Mouse (Mus musculus) granulocyte monocyte progenitor cell, adult 5-6 weeks (primary cell): ENCODE results near the gene Dgkb. TPM values are rescaled to one million over a fixed set of nuclear protein-coding genes. Genes with fewer than 3 reads are reported as not detected.

Experiments used
- ATAC-seq: replicated peaks from 2 replicates; pipeline ENCODE4 v1.8.0; 2016; ENCODE audit warnings: mild to moderate bottlenecking, moderate TSS enrichment, inconsistent platforms; ENCODE audit not compliant: poor library complexity, severe bottlenecking
- total RNA-seq, 2 experiments: library from RNA; stranded (forward) in 1 of 2; stranded (reverse) in 1 of 2; fragments of 200-712, 200-1000 nt in 1 of 2; fragments of >200 nt in 1 of 2; fragmentation: Nextera tagmentation in 1 of 2; gene quantifications; 2 replicates each; pipeline ENCODE4 v1.2.3; 2014 to 2017

Dgkb gene
- total RNA-seq, 2 experiments from 2014 or later = not detected

DNA sequence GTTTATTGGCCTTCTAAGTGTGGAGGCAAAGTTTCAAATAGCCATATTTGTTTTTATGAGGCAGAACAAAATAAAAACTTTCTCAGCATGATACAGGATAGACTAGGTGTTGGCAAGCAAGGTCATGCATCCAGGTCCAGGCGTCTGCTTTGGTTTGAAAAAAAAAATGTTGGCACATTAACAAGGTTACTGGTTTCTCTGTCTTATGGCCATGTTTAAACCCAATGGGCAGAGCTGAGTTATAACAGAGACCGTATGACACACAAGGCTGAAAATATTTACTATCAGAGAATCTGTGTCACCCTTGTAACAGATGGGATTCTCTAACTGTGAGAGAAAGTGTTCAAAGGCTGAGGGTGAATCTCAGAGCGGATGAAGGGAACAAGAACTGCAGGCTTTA, 535.0 kb downstream of the Dgkb start:
- no peak for ATAC-seq

DNA sequence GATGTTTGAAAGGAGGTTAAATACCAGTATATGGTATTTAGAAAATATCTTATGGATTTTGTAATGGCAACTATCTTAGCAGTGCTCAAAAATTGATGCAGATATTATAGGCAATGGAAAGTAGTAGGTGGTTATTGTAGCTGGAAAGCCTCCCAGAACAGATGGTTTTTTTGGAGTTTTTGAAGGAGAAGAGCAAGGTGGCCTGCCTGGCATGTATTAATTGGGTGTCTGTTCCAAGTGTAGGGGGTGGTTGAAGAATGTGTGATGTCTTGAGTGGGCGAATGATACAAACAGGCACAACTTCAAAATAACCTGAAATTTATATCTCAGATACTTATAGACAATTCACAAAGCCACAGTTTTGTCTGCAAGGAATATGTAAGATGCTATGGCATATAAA, 538.9 kb downstream of the Dgkb start:
- no peak for ATAC-seq

DNA sequence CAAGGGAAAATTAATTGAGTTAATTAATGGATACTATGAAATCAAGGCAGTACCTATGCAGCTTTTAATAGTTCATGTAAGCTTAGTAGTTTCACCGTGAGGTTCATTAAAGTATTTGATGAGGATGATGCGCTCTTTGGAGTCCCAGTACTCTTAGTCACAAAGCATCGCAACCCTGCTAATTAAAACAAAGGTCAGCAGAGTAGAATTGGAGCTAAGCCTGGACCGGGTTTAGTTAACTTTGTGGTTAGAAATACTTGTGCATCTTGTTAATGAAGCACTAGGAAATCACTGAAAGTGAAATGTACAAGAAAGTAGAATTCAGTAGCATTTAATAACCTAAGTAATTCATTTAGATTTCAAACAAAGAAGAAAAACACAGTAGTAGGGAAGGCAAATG, 544.0 kb downstream of the Dgkb start:
- no peak for ATAC-seq

DNA sequence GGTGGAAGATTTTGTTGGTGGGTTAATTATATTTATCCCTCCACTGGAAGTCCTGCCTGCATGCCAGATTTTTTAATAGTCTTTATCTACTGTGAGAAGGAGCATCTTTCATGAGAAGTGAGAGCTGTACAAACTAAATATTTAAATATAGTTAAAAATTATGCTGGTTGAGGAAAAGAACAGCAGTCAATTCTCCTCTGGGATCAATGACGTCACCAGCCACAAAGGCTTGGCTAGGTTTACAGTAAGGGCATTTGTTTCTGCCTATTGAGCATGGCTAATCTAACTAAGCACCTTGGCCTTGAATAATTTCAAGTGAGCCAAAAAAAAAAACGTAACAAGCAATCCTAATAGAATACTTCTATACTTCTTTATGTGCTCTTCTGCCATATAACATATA, 554.1 kb downstream of the Dgkb start:
- ATAC-seq = no peak

DNA sequence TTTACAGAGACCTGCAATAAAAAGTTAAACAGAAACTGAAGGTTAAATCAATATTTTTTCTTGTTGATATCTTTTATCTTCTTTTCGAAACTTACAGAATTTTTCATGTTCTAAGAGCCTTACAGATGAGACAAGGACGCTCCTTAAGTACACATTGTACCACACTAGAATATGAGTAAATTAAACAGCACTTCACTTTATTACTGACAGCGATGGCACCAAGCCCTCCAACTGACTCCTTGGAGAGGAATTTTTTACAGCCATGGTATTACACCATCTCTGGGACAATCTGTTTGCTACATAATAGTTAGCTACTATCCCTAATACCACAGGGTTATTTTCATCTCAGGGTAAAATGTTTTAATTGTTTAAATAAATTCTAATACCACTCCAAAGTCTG, 556.6 kb downstream of the Dgkb start:
- ATAC-seq = no peak

DNA sequence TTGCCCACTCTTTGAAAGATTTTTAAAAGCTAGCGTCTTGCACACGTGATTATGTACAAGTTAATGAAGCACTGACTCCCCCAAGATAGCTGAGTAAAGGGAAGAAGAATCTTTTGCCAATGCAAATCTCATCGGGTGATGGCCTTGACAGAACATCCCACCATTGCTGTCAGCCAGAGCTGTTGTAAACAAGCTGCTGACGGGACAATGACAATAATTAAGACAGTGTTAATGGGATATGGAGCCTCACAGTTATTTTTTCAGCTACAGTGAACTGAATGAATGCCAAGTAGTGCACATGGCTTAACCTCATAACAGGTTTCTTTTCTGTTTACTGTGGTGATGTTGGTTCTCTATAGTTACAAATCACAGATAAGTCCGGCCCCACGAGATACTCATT, 568.4 kb downstream of the Dgkb start:
- ATAC-seq = no peak

DNA sequence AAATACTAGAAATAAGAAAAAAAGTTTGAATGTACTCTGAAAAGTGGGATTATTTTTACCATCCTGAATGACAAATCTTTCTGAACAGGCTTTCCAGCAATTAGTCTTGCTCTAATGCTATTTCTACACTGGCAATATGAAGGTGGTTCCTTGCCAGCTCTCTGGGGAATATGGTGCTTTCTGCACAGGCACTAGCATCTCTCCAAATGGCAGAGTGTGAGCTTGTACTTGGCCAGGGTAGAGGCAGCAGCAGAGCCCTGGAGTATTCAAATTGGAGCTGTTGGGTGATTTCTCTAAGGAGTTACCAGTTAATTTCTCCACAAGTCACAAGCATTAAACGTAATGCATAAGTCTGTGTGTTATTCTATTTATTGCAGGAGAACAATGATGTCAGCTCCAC, 569.5 kb downstream of the Dgkb start:
- ATAC-seq = no peak

DNA sequence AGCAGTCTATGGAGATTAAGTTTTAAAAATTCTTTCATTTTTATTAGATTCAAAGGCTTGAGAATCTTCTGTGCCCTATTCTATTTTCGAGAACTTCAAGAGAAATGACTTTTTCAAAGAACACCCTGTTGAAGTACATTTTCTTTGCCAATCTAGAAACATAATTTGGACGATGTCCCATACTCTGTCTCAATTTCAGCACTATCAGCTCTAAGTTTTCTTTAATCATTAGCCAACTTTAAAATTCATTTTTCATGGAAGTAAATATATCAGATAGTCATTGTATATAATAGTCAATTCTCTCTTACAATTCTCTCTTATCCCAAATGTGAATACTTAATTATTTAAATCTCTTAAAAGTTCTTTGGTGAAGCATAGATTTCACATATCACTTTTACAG, 570.1 kb downstream of the Dgkb start:
- ATAC-seq = no peak

DNA sequence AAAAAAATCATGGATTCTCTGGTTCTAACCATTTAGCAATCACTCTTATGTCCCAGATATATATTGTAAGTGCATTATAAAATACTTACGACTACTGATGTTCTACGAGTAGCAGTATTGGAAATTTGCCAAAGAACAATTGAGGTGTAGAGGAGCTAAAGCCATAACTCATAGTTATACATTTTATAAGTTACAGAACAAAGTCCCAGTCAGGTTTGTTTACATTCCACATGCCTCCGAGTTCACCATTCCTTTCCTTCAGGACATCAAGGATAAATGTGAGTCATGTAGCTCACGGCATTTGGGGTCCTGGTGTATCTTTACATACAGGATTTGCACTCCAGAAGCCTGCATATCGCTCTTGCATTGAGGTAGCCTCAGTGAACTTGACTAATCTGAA, 570.7 kb downstream of the Dgkb start:
- no peak for ATAC-seq

DNA sequence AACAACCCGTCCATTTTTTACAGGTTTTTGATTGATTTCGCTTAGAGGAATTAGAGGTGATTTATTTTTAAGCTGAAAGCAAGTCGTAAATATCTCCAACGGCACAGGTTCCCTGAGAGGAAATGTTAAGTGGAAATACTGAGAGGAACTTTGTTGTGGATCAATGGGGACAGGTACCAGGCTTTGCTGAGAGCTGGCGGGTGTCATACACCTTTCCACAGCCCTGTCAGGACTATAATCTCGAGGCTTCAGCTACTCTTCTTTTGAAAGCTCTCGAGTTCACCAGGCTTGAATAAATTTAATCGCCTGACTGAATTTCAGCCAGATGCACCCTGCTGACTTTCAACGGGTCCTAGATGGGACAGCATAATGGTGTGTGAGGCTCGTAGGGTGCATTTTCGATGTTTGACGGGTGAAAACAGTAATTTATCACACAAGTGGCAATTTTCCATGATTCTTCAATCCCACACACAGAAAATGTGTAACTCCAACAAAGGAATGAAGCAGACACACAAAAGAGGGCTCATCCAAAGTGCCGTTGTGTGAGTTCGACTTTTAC, 580.3 kb downstream of the Dgkb start:
- ATAC-seq = no peak

DNA sequence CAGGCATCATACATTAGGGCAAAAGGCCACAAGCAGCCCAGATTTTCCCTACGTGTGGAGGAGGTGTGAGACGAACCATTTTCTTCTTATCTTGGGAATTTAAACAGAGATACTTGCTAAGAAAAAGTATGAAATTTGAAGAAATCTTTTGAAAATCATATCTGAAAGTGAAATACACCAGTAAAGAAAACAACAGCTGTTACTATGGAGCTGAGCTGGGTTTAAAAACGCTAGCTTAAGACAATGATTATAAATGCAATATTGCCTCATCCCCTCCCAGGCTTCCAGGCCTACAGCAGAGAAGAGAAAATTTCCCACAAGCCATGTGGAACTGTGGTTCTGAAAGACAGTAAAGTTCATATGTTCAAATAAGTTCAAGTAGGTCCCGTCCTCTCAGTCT, 582.6 kb downstream of the Dgkb start:
- ATAC-seq = no peak

DNA sequence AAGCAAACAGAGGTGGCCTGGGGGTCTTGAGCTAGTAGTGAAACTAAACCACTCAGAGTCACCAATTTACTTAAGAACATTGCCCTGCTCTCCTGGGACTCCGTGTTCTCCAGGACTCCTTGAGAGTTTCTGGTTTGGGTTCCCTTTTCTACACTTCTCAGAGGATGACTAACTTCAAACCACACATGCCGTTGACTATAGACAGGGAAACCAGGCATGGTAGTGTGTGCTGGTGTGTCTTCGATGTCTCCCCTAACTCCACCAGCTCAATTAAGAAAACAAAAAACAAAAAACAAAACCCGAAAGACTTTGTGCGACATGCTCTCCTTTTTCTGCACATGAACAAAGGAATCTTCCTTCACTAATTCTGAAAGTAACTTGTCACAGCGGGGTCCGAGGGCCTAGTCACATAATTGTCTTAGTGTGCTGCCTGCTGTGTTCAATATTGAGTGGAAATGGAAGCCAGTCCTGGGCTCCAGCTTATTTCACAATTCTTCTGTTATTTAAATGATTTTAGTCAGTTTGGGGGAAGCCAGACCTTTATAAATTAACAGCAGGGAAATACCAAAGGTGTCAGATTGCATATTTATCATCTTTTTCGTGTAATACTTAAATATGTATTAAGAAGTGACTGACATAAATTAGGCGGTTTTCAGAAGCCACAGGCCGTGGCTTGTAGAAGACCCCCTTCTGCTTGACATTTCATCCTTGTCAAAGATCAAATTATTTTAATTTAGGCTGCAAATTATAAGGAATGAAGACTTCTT, 618.0 kb downstream of the Dgkb start:
- ATAC-seq = no peak

DNA sequence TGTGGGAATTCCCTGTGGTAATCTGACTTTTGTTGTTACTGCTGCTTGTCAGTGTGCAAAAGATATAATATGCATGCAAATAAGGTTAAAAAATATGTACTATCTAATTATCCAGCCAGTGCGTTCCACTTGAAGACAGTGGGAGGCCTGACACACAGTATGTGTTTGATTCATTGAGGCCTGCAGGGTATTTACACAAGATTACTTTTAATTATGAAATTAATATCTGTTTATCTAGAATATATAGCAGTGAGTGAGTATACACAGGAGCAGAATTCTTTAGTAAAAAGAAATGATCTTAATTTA, 618.6 kb downstream of the Dgkb start:
- ATAC-seq = no peak

DNA sequence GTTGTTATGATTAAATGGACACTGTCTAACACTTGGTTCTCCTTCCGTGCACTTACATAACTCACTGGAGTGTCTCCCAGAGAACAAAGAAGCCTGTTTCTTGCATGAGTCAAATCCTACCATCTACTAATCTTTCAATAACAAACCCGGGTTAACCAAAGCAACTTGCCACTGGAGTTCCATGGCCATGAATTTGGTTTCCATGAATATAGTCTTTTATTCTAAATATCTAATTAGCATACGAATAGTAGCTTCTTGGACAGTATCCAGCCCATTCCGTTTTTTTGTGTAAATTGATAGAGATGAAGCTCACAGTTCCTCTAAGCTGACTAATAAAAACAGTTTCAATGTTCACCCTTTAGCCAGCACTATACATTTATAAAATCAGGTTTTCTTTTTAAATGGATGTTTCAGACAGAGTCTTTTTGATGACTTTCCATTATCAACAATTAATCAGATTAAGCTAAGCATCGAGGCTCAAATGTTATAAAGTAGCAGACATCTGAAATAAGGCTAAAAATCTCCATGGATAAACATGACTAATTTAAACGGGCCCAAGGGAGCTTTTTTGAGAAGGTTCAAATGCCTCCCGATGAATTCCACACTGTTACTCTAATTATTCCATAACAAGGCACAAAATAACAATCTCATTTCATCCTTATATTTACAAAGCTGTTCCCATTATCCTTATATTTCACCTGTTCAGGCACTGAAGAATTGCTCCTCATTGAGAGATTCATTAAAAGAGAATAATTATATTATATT, 633.0 kb downstream of the Dgkb start:
- no peak for ATAC-seq

DNA sequence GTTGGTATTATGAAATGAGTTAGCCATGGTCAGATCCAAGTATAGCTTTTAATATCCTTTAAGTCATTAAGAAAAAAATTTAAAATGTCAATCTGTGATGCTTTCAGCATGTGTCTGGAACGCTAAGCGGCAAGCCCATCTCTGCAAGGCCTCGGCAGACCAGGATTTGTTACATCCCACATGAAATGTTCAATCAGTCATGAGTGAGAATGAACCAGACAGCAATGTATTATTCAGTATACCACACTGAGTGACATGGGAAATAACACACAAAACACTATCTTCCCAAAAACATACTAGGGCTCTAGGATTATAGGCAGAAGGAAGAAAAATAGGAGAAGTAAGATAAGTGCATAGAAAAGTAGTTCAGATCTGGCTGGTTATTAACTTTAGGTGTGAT, 634.2 kb downstream of the Dgkb start:
- ATAC-seq = no peak

DNA sequence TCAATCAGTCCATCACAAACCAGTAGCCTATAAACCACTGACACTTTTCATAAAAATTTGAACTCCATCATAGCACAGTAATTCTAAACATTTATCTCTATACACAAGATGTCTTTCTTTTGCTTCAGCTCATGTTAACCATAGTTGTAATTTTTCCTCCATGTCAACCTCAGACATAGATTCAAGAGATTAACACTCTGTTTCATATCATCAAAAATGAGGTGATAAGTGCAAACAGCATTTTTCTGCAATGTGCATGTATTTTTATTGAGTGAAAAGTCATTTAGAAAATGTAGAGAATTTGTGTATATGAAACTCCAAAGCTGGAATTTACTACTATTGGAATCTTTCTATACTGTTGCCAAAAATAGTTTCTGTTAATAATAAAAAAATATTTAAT, 650.7 kb downstream of the Dgkb start:
- no peak for ATAC-seq

DNA sequence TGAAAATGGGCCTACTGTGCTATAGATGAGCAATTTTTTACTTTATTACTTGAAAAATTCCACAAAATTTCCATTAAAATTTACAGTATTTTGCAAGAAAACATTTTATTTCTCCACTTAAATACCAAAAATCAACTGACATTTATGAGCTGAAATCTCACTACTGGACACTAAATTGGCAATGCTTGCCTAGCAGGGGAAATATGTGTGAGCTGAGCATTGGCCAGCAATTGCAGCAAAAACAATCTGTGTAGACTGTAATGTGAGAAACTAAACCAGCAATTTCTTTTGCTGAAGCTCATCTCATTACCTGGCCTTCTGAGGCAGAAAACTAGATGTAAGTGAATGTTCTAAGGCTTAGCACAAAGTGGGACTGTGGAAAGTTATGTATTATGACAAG, 651.1 kb downstream of the Dgkb start:
- no peak for ATAC-seq

DNA sequence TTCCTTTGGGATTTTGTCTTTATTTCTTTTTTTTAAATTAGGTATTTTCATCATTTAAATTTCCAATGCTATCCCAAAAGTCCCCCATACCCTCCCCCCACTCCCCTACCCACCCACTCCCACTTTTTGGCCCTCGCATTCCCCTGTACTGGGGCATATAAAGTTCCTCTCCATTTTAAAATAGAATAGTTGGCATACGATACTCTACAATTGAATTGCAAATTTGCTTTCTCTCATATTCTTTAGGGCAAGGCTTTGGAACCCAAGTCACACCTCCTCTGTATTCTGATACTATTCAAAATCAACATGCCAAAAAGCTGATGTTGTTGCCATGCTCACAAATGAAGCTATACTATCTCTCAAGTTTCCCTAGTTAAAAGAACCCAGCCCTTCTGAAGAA, 679.7 kb downstream of the Dgkb start:
- ATAC-seq = no peak

DNA sequence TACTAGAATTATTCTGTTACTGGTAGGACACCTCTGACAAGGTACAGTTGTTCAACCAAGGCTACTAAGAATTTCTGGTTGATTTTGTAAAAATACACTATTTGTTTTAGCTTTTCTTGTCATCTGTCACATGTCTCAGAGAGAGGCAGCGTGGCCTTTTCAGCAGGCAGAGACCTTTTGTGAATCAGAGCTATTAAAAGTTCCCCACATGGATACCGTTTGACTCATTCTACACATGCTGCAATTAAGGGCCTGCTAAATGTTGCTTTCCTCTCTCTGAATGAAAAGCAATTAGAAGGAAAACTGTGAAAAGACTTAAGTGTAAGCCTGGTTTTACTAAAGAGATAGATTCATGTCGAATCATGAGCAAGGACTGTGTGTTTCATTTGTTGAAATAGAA, 683.4 kb downstream of the Dgkb start:
- no peak for ATAC-seq

DNA sequence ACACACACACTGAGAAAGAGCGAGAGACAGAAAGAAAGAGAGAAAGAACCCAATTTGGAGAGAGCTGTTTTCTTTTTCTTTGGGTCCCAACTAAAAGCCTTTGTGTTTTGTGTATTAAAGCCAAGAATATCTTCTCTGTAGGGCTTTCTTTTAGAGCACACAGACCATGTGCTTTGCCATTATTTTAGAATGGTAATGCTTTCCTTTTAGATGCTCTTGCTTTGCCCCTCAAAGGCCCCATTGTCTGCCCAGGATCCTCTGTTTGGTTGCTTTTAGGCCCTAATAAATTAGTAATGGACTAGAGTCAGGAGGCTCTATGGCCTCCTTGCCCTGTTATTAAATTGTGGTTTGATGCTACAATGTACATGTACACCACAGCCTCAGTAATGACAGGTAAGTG, 690.7 kb downstream of the Dgkb start:
- ATAC-seq = no peak

DNA sequence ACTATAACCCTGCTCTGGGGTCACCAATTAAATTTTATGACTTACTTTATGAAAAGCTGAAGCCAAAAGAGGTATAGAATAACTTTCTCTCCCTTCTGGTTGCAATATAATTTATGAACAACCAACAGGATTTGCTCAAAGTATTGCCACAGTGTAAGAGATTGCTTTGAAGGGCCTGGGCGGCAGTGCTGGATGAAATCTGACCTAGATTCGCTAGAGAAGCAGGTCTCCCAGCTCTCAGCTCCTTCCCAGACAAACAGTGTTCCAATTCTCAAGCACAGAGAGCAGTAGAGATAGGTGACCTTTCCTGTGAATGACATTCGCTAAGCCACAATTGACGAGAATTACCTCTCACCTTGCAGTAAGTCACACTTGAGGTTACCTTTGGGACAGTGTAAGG, 727.9 kb downstream of the Dgkb start:
- ATAC-seq = no peak

DNA sequence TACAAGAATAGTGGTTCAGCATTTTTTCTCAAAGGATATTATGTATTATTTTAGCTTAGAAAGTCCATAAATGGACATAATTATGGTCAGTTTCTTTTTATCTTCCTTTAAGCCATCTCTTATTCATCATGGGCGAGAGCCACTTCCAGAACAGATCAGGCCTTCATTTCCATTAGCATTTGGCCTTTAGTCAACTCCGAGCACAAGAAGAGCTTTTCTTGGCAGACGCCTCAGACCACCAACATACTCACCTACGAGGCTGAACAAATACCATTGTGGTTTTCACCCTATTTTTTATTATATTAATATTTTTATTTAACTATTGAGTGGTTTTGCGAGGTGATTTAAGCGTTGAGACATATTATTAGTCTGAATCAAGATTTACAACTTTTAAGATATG, 759.6 kb downstream of the Dgkb start:
- no peak for ATAC-seq
